Mouse (Mus musculus) frontal cortex, adult (tissue): ENCODE measurements around the gene Pgc.

Experiments used
- ATAC-seq: cut with Nextera tagmentation; 2 replicates; pipeline ENCODE4 v1.9.2; 2017; ENCODE audit warnings: mild to moderate bottlenecking, moderate library complexity, mixed read lengths; ENCODE audit not compliant: low TSS enrichment

Gene Pgc

DNA sequence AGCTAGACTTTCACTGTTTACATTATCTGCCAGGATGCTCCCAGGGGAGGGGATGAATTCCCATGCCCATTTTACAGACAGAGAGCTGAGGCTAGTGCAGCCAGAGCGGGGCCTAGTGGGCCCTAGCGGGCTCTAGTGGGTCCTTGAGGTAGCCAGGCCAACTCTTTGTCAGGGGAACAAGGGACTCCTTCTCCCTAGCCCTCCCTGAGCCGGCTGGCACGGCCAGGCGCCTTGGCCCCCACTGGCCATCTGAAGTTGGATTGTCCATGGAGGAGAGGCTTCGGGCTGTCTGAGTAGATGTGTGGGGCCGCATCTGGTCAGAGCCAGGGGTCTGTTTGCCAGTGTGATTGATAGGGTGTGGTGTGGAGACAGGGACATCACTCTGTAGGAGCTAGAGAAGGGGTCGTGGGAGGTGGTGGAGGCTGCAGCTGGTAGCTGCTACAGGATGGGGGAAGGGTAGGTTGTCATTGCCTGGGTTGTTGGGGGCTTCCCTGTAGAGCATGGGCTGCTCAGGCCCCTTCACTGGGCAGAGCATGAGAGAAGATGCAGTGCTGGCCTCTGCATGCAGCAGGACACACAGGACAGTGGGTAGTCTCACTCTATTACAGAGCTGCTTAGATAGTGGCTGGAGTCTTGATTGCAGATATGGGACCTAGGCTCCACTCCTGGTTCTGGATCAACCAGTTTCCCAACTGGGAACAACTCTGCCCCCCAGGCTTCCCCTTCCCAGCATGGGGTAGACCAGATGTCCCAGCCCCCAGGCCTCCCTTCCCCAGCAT, 57.0 kb downstream of the Pgc start:
- ATAC-seq = no peak
